ENCODE assay signal across 8 mouse cellular contexts in the genomic region with DNA sequence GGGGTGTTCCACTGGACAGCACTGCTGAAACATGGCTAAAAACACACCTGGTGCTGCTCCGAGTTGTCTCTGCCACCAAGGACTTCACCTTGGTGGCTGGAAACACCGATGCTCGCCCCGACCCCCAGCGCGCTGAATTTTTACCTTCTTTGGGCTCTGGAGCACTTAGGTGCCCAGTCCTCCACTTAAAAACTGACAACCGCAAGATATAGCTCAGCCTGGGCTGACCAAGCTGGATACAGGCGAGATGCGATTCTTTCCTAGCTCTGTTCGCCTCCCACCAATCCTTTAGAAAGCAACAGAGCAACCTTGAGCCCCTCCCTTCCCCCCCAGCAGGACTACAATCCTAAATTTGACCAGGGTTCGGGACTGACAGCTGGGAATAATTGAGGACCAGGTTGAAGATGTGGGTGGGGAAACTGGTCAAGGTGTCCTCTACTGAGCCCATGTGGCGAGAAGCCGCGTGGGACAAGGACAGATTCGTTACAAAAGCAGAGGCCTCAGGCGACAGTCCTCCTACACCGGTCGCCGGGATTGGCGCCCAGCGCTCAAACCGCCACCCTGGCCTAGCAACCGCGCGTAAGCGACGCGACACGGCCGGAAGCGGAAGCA. TPM values are rescaled to one million over a fixed set of nuclear protein-coding genes. Genes with fewer than 3 reads are reported as not detected.
DNase-seq lines count a peak whose midpoint lies in the region; ATAC-seq and TF ChIP-seq lines count a peak whose summit lies in the region.

No protein-coding gene starts in this region.

- H3K9me3 ChIP-seq in megakaryocyte, embryonic 14.5 days = 0 out of 2 replicates have a peak, but pooled peaks cover 6% of the 10 kb centered on the region
- no peaks in the 10 kb centered on the region for H3K9me3 ChIP-seq in embryonic facial prominence, embryonic 15.5 days (replicated peaks)
- H3K9me3 ChIP-seq in intestine, postnatal 0 days (ENCODE audit: control insufficient read depth) = no peaks in the 10 kb centered on the region

- peaks cover 12% of the 10 kb centered on the region for H3K27me3 ChIP-seq in megakaryocyte, embryonic 14.5 days (replicated peaks)
- H3K27me3 ChIP-seq in embryonic facial prominence, embryonic 15.5 days = no peaks in the 10 kb centered on the region; the same call in 1 of the 2 replicates
- H3K27me3 ChIP-seq in intestine, postnatal 0 days (replicated peaks; ENCODE audit: control insufficient read depth, insufficient read depth, low read length) = no peaks in the 10 kb centered on the region

- H3K9ac ChIP-seq in embryonic facial prominence, embryonic 15.5 days = peak overlapping the region; percentile 50
- H3K9ac ChIP-seq in intestine, postnatal 0 days (ENCODE audit: low read depth, low read length) = peak overlapping the region; percentile 53; the same call in 1 of the 2 replicates

- no peak for TF ChIP-seq CTCF in intestine, postnatal 0 days (IDR thresholded peaks at IDR 0.05; ENCODE audit: low read depth)

- H3K36me3 ChIP-seq in megakaryocyte, embryonic 14.5 days (replicated peaks; ENCODE audit: low read length) = peaks cover 28% of the 10 kb centered on the region
- no peaks in the 10 kb centered on the region for H3K36me3 ChIP-seq in embryonic facial prominence, embryonic 15.5 days
- 0 out of 2 replicates have a peak, but pooled peaks cover 8% of the 10 kb centered on the region for H3K36me3 ChIP-seq in intestine, postnatal 0 days (ENCODE audit: control insufficient read depth, insufficient read depth)

- 27% methylated on average over 31 of the region's 31 CpGs for WGBS in embryonic facial prominence, embryonic 15.5 days
- 17% methylated on average over 31 of the region's 31 CpGs for WGBS in intestine, postnatal 0 days

- peak overlapping the region; percentile 68 for H3K4me2 ChIP-seq in embryonic facial prominence, embryonic 15.5 days (replicated peaks)
- peak overlapping the region; percentile 72 for H3K4me2 ChIP-seq in intestine, postnatal 0 days (replicated peaks; ENCODE audit: low read depth)

- peak overlapping the region; percentile 95 for H3K27ac ChIP-seq in embryonic facial prominence, embryonic 15.5 days (replicated peaks)
- peak overlapping the region; percentile 89 for H3K27ac ChIP-seq in intestine, postnatal 0 days (ENCODE audit: low read depth, low read length)

- ATAC-seq in megakaryocyte, adult 5-6 weeks (ENCODE audit: poor library complexity, severe bottlenecking) = no peak
- ATAC-seq in embryonic facial prominence, embryonic 15.5 days (ENCODE audit: insufficient number of reproducible peaks, low FRiP score, low TSS enrichment, low read depth) = no peak
- ATAC-seq in intestine, postnatal 0 days = no peak
- peak; percentile 83 for ATAC-seq in monocyte, adult 5-6 weeks (replicated peaks; ENCODE audit: insufficient number of reproducible peaks, low FRiP score, low TSS enrichment, poor library complexity, severe bottlenecking)

- peak overlapping the region; percentile 95 for H3K4me3 ChIP-seq in megakaryocyte, embryonic 14.5 days (replicated peaks)
- peak overlapping the region; percentile 56 for H3K4me3 ChIP-seq in embryonic facial prominence, embryonic 15.5 days (replicated peaks)
- H3K4me3 ChIP-seq in intestine, postnatal 0 days (ENCODE audit: low read depth, low read length) = peak overlapping the region; percentile 51

- H3K4me1 ChIP-seq in megakaryocyte, embryonic 14.5 days = peaks cover 7% of the 10 kb centered on the region
- H3K4me1 ChIP-seq in embryonic facial prominence, embryonic 15.5 days = no peaks in the 10 kb centered on the region
- no peaks in the 10 kb centered on the region for H3K4me1 ChIP-seq in intestine, postnatal 0 days (replicated peaks; ENCODE audit: control insufficient read depth, insufficient read depth, low read length)

- peak; percentile 9 for DNase-seq in cerebellum, adult 8-10 months
- DNase-seq in cerebellum, postnatal 25 days = no peak
- no peak for DNase-seq in urinary bladder, postnatal 10 days (ENCODE audit: low spot score)

RNA-seq across cellular contexts. Expression of a gene that starts 0.7 kb away (rescaled TPM):
- polyA plus RNA-seq in megakaryocyte, embryonic 14.5 days (2012; ENCODE audit: insufficient read depth, low replicate concordance) = 4.6 and 11.1 TPM in 2 replicates
- total RNA-seq in megakaryocyte, adult 5-6 weeks (2015) = 50.9 and 64.0 TPM in 2 replicates
- 91.2 and 93.5 TPM in 2 replicates for total RNA-seq in megakaryocyte, adult 5-6 weeks (2017)
- 37.8 and 41.9 TPM in 2 replicates for polyA plus RNA-seq in embryonic facial prominence, embryonic 15.5 days (2015; fragmentation: Nextera tagmentation; extraction: Ambion mirVana)
- polyA plus RNA-seq in intestine, postnatal 0 days (2015; fragmentation: Nextera tagmentation; extraction: Ambion mirVana) = 18.3 and 19.7 TPM in 2 replicates
- 33.6 to 63.7 TPM (median 41.4 TPM) in 3 replicates for total RNA-seq in monocyte, adult 5-6 weeks (2017)
